Mouse (Mus musculus) yolk sac, embryonic 10.5 days (tissue): ENCODE measurements at regions not wholly inside any gene's neighbourhood (a gene's known extent, or its start where the extent isn't known, plus 50 kb on each side); places are given as distances from the start of the nearest gene placed in this dataset.

ENCODE experiments used
- DNase-seq: peaks from one replicate; pipeline ENCODE4 v3.0.0-alpha.2; 2017; ENCODE audit warnings: low spot score

- DNase-seq, result no peak
Measured at GRCm38 (mm10) chr10:46345315-46345714, 767.7 kb downstream of the Hace1 start.

GRCm38 (mm10) chr10:46349613-46350012, 772.0 kb downstream of the Hace1 start:
- DNase-seq, result no peak

GRCm38 (mm10) chr10:46350196-46350595, 772.6 kb downstream of the Hace1 start:
- DNase-seq, result no peak

GRCm38 (mm10) chr10:46356775-46357174, 779.1 kb downstream of the Hace1 start:
- DNase-seq, result no peak

GRCm38 (mm10) chr10:46373715-46374475, 796.3 kb downstream of the Hace1 start:
- DNase-seq, result no peak

- no peak for DNase-seq
Measured at GRCm38 (mm10) chr10:46374646-46375045, 797.0 kb downstream of the Hace1 start.

- DNase-seq, result no peak
Measured at GRCm38 (mm10) chr10:46397089-46397488, 819.5 kb downstream of the Hace1 start.

GRCm38 (mm10) chr10:46403883-46404282, 826.3 kb downstream of the Hace1 start:
- no peak for DNase-seq
